Mouse (Mus musculus) hindbrain, embryonic 14.5 days (tissue): ENCODE results near the gene Cd300ld5. TPM values are rescaled to one million over a fixed set of nuclear protein-coding genes. Genes with fewer than 3 reads are reported as not detected.
"Not testable (repeated sequence)": the region's sequence is repeated elsewhere in the genome, so short reads cannot be mapped to it uniquely, and the experiment has no call there.

Experiments used
- ATAC-seq: fragments of 200-750 bp; cut with Nextera tagmentation; 2 replicates; pipeline ENCODE4 v1.8.0; 2017; ENCODE audit warnings: moderate number of reproducible peaks, mild to moderate bottlenecking, moderate TSS enrichment, moderate library complexity; ENCODE audit not compliant: low FRiP score
- DNase-seq: peaks from one replicate; pipeline ENCODE4 v3.0.0-alpha.2; 2015; ENCODE audit warnings: low spot score
- H3K27ac ChIP-seq: fragments of 300-500 bp; sonication (generic); 2 replicates; pipeline ENCODE4 v1.5.1; 2014; ENCODE audit warnings: mild to moderate bottlenecking, moderate library complexity
- H3K27me3 ChIP-seq: fragments of 300-500 bp; sonication (generic); 2 replicates; pipeline ENCODE4 v1.6.1; 2014; ENCODE audit warnings: mild to moderate bottlenecking, low read length, mixed read lengths; ENCODE audit not compliant: control insufficient read depth, insufficient read depth
- H3K36me3 ChIP-seq: fragments of 300-500 bp; sonication (generic); replicated peaks from 2 replicates; pipeline ENCODE4 v1.6.1; 2014; ENCODE audit not compliant: control insufficient read depth, insufficient read depth
- H3K4me1 ChIP-seq: fragments of 300-500 bp; sonication (generic); replicated peaks from 2 replicates; pipeline ENCODE4 v1.6.1; 2014; ENCODE audit warnings: antibody characterized with exemption, low read length, mixed read lengths; ENCODE audit not compliant: control insufficient read depth, insufficient read depth
- H3K4me2 ChIP-seq: fragments of 300-500 bp; sonication (generic); replicated peaks from 2 replicates; pipeline ENCODE4 v1.6.1; 2014; ENCODE audit warnings: mild to moderate bottlenecking, moderate library complexity
- H3K4me3 ChIP-seq: fragments of 300-500 bp; sonication (generic); replicated peaks from 2 replicates; pipeline ENCODE4 v1.5.1; 2014; ENCODE audit warnings: mild to moderate bottlenecking, low read length
- H3K9ac ChIP-seq: fragments of 300-500 bp; sonication (generic); 2 replicates; pipeline ENCODE4 v1.6.1; 2014
- H3K9me3 ChIP-seq: fragments of 300-500 bp; sonication (generic); 2 replicates; pipeline ENCODE4 v1.6.1; 2016; ENCODE audit warnings: low read length; ENCODE audit not compliant: control insufficient read depth
- WGBS: fragments of 180-500 bp; shearing (Covaris S2); extraction: QIAGEN DNeasy Blood & Tissue Kit; methylation state at CpG from one replicate; pipeline ENCODE4 v1.1.7; 2014; 5-methylcytosine and 5-hydroxymethylcytosine counted together
- polyA plus RNA-seq: library from polyadenylated mRNA; unstranded; fragments of >200 nt; fragmentation: Nextera tagmentation; extraction: Ambion mirVana; gene quantifications from 2 replicates; pipeline ENCODE4 v1.2.1, GENCODE M21; 2014

The Cd300ld5 gene
- polyA plus RNA-seq, 1 experiment from 2014 or later = not detected

DNA sequence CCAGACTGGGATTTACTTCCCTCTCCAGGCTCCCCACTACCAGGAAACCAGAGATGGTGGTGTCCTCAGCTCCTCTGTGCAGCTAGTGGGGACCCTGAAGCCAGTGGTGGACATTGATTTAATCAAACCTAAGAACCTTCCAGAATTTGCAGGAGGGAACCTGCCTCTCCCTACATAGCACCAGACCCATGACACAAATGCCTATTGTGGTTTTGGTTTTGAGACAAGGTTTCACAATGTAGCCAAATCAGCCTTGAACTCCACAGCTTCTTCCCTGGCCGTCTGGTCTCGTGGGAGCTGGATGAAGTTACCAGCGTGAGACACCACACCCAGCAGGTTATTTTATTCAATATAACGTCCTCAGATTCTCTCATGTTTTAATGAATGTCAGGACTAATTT lies 21.1 kb upstream of the Cd300ld5 start:
- 78% methylated on average over 4 of the region's 4 CpGs for WGBS
- H3K27ac ChIP-seq = no peak overlapping the region
- DNase-seq = no peak
- H3K4me1 ChIP-seq = no peaks in the 10 kb centered on the region
- H3K9ac ChIP-seq = no peak overlapping the region
- no peak for ATAC-seq
- H3K4me3 ChIP-seq = no peak overlapping the region
- H3K9me3 ChIP-seq = no peaks in the 10 kb centered on the region
- no peaks in the 10 kb centered on the region for H3K36me3 ChIP-seq
- H3K4me2 ChIP-seq = no peak overlapping the region
- no peaks in the 10 kb centered on the region for H3K27me3 ChIP-seq

DNA sequence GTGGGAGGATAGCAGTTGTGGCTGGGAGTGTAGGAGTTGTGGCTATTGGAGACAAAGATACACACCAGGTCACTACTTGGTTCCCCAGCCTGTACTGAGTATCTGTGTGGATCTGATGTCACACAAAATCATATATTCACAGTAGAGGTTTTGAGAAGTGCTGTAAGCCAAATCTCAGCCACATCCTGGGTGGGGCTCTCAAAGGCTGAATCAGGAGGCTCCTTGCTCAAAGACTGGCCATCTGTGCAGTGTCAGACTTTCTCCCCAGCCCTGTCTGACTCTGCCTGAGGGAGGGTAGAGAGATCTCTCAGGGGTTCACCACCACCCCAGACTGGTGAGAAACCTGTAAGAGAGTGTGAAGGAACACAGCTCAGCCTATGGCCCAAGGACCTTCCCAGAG lies 17.0 kb upstream of the Cd300ld5 start:
- Histone ChIP-seq H3K9me3 (no peaks in the 10 kb centered on the region), H3K4me2 (no peak overlapping the region), H3K36me3 (no peaks in the 10 kb centered on the region), H3K4me1 (no peaks in the 10 kb centered on the region), H3K27ac (no peak overlapping the region), H3K9ac (no peak overlapping the region), H3K27me3 (no peaks in the 10 kb centered on the region), H3K4me3 (no peak overlapping the region)
- no peak for DNase-seq
- ATAC-seq = no peak

DNA sequence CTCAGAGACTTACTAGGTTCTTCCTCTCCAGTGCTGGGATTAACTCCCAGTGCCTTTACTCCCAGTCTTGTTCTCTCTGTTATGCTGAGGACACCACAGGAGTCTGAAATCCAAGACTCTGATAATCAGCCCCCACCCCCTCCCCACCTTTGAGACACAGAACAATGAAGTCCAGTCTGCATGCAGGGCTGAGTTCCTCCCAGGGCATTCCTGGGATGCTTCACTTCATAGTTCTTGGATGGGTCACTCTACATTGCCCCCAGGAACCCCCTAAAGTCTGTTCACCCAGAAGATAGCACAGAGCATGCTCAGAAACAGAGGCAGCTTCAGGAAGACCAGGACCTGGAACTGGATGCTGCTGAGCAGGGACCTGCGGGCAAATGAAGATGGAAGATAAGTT lies 15.4 kb upstream of the Cd300ld5 start:
- WGBS = 96% methylated on average over 1 of the region's 1 CpGs
- DNase-seq (no peak), ATAC-seq (no peak)
- Histone ChIP-seq H3K9me3 (no peaks in the 10 kb centered on the region), H3K36me3 (no peaks in the 10 kb centered on the region), H3K27me3 (no peaks in the 10 kb centered on the region), H3K9ac (no peak overlapping the region), H3K4me3 (no peak overlapping the region), H3K4me1 (no peaks in the 10 kb centered on the region), H3K4me2 (no peak overlapping the region), H3K27ac (no peak overlapping the region)

DNA sequence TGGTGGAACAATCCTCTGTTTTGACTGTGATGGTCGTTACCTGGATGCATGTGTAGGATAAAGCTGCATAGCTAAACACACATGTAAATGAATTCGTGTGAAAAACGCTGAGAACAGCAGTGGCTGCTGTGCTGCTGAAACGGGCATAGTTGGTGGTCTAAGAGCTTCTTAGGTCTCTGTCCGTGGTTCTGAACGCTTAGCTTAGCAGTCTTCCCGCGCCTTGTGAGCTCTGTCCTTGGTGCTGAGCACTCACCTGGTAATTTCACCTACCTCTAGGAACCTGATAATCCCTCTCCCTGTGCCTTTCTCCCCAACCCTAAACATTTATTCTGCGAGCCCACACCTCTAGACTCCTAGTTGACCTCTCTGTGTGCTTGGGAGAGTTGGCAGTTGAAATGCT lies 14.6 kb upstream of the Cd300ld5 start:
- Histone ChIP-seq H3K4me2 (no peak overlapping the region), H3K9me3 (no peaks in the 10 kb centered on the region), H3K27ac (no peak overlapping the region), H3K4me1 (no peaks in the 10 kb centered on the region), H3K9ac (no peak overlapping the region), H3K36me3 (no peaks in the 10 kb centered on the region), H3K4me3 (no peak overlapping the region), H3K27me3 (no peaks in the 10 kb centered on the region)
- no peak for ATAC-seq
- WGBS = 6% methylated on average over 9 of the region's 9 CpGs
- peak; percentile 47 for DNase-seq

DNA sequence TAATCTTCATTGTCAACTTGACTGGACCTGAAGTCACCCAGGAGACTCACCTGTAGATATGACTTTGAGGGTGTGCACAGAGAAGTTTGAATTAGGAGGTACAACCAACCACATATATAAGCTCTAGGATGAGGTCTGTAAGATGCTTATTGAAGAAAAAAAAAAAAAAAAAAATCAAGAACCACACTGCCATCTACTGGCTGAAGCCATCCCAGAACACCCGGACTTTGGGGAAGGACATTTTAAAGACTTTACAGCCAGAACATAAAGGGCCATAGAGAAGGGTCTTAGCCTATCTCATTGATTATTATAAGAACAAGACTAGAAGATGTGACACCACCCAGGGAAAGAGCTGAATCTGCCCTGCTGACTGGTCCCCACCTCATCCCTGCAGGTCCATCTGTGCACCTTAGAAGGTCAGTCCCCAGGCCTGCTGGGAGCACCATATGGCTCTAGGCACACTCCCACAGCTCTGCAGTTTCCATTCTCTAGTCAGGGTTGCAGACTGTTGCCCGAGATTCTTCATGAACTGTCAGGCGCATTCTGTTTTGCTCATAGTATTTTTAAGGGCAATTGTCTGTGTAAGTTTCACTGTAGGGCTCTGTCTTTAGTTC lies 11.8 kb upstream of the Cd300ld5 start:
- H3K9ac ChIP-seq = no peak overlapping the region
- H3K4me3 ChIP-seq = no peak overlapping the region
- ATAC-seq (no peak), DNase-seq (no peak)
- H3K4me1 ChIP-seq = no peaks in the 10 kb centered on the region
- no peaks in the 10 kb centered on the region for H3K36me3 ChIP-seq
- whole genome bisulfite sequencing = 45% methylated on average over 3 of the region's 3 CpGs
- no peaks in the 10 kb centered on the region for H3K9me3 ChIP-seq
- H3K4me2 ChIP-seq = no peak overlapping the region
- no peaks in the 10 kb centered on the region for H3K27me3 ChIP-seq
- no peak overlapping the region for H3K27ac ChIP-seq

DNA sequence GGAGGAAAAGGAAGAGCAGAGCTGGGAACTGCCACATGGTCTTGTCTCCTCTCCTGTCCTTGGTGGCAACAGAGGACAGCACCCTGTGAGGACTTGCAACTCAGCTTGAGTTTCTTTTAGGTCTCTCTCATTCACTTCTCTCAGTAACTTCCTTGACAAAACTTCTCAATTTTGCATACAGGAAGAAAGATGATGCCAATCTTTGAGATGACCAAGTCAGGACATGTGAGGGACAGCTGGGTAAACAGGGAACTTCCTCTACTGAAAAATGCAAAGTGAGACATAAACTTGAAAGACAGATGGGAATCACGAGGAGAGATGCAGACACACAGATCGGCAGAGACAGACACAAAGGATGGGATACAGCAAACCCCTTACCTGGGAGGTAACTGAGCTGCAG lies 10.7 kb upstream of the Cd300ld5 start, which contains the start of gene Cd300ld3:
Gene Cd300ld3, minus strand, starts transcription at position 151 of the 400 bp plus-strand sequence.
- Histone ChIP-seq H3K27me3 (no peaks in the 10 kb centered on the region), H3K9me3 (no peaks in the 10 kb centered on the region), H3K36me3 (no peaks in the 10 kb centered on the region), H3K27ac (no peak within 1 kb of the TSS), H3K4me1 (no peaks in the 10 kb centered on the region), H3K9ac (no peak within 1 kb of the TSS), H3K4me2 (no peak within 1 kb of the TSS), H3K4me3 (no peak within 1 kb of the TSS)
- no peak for DNase-seq
- ATAC-seq = no peak
- 87% methylated on average over 2 of the region's 2 CpGs for WGBS

DNA sequence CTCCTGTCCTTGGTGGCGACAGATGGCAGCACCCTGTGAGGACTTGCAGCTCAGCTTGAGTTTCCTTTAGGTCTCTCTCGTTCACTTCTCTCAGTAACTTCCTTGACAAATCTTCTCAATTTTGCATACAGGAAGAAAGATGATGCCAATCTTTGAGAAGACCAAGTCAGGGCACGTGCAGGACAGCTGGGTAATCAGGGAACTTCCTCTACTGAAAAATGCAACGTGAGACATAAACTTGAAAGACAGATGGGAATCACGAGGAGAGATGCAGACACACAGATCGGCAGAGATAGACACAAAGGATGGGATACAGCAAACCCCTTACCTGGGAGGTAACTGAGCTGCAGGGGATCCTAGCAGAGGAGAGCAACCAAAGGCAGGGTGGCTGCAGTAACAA lies 10.7 kb downstream of the Cd300ld5 start, which contains the start of gene Cd300ld4:
Gene Cd300ld4, minus strand, starts transcription at position 101 of the 400 bp plus-strand sequence.
- ATAC-seq, DNase-seq, H3K4me1 ChIP-seq, H3K4me2 ChIP-seq, H3K9me3 ChIP-seq, H3K9ac ChIP-seq, H3K27ac ChIP-seq, H3K36me3 ChIP-seq, H3K27me3 ChIP-seq, H3K4me3 ChIP-seq: not testable (repeated sequence)
- no CpG with 5 or more reads among the region's 6 CpGs for WGBS

DNA sequence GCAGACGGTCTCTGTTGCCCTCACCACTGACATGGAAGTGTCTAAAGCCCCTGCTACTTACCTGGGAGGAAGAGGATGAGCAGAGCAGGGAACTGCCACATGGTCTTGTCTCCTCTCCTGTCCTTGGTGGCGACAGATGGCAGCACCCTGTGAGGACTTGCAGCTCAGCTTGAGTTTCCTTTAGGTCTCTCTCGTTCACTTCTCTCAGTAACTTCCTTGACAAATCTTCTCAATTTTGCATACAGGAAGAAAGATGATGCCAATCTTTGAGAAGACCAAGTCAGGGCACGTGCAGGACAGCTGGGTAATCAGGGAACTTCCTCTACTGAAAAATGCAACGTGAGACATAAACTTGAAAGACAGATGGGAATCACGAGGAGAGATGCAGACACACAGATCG lies 21.5 kb downstream of the Cd300ld5 start, which contains the start of gene Cd300ld2:
Gene Cd300ld2, minus strand, starts transcription at position 101 of the 400 bp plus-strand sequence.
- H3K27ac ChIP-seq, H3K9ac ChIP-seq, H3K36me3 ChIP-seq, H3K4me1 ChIP-seq, H3K4me2 ChIP-seq, ATAC-seq, H3K4me3 ChIP-seq, H3K27me3 ChIP-seq, DNase-seq, H3K9me3 ChIP-seq: not testable (repeated sequence)
- no CpG with 5 or more reads among the region's 7 CpGs for WGBS

DNA sequence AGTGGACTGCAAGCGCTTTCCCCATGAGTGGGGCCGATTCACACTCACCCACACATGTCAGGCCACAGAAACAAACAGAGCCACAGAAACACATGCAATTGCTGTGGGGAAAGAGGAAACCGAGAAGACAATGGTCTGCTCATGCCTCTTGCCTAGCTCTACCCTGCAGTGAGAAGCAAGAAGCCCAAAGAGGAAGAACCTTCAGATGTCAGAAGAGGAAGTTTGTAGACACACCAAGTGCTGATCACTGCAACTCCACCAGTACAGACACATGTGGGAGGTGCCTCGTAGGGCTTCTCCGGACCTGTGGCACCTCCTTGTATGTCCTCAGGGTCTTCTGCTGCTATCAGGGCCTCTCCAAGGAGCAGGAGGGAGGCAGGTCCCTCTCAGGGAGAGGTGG lies 33.5 kb downstream of the Cd300ld5 start:
- no peak overlapping the region for H3K4me2 ChIP-seq
- WGBS = 88% methylated on average over 5 of the region's 5 CpGs
- H3K9me3 ChIP-seq = no peaks in the 10 kb centered on the region

More for the DNA sequence above, 33.5 kb downstream of the Cd300ld5 start:
- H3K27ac ChIP-seq = no peak overlapping the region
- no peaks in the 10 kb centered on the region for H3K36me3 ChIP-seq
- H3K9ac ChIP-seq = no peak overlapping the region
- DNase-seq = no peak
- no peaks in the 10 kb centered on the region for H3K27me3 ChIP-seq
- ATAC-seq = no peak
- no peak overlapping the region for H3K4me3 ChIP-seq
- H3K4me1 ChIP-seq = no peaks in the 10 kb centered on the region
